Mouse (Mus musculus) megakaryocyte-erythroid progenitor cell, adult 5-6 weeks (primary cell): ENCODE measurements around the gene Scgb1b3. TPM values are rescaled to one million over a fixed set of nuclear protein-coding genes. Genes with fewer than 3 reads are reported as not detected.

Experiments used
- ATAC-seq: replicated peaks from 2 replicates; pipeline ENCODE4 v1.8.0; 2016; ENCODE audit warnings: mild to moderate bottlenecking, inconsistent platforms; ENCODE audit not compliant: severe bottlenecking, poor library complexity, low FRiP score, low TSS enrichment
- total RNA-seq, 2 experiments: library from RNA; stranded (forward) in 1 of 2; stranded (reverse) in 1 of 2; fragments of 200-1000, 215-1000 nt in 1 of 2; fragments of >200 nt in 1 of 2; fragmentation: Nextera tagmentation in 1 of 2; gene quantifications; 2 replicates each; pipeline ENCODE4 v1.2.3; 2014 to 2017

Gene Scgb1b3
- total RNA-seq (2014; fragmentation: Nextera tagmentation) (not detected in 2 replicates), total RNA-seq (2017) (not detected in 2 replicates)

DNA sequence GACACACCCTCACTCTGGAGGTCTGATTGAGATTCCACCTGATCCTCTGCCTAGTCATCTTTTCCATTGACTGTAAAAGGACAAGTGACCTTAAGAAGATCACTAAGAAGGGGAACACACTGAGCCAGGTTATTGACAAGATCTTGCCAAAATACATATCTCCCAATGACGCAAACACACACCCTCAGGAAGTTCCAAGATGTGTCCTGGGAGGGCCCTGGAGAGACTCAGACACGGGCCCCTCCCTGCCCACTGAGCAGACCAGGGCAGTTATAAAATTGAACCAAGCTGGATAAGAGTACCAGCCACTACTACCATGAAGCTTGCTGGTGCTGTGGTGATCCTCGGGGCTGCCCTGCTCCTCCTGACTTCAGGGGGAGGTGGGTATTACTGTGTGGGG is at the start of gene Scgb1b3:
Gene Scgb1b3, plus strand, starts transcription at position 301 of the 400 bp plus-strand sequence.
- no peak for ATAC-seq

DNA sequence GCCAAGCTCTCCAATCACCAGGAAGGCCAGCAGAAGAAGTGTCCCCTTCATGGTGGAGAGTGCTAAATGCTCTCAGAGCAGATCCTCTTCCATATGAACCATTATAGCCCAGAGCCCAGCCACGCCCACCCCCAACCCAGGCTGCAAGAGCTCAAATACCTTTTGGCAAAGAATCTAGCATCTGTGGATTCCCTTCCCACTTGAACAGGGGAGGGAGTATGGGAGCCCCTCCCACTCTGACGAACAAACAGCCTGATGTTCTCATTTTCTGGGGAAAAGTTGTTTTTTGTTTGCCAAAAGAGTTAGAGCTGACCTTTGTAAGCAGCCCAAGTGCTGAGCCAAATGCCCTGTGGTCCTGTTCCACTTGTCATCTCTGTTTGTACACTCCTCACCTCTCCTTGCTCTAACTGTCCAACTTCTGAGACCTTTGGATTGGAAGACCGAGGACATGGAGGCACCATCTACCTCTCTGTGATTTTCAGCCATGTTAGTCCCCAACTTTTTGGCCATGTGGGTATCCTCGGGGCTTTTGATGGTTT is 13.3 kb upstream of the Scgb1b3 start, which contains the start of gene Scgb2b3:
Gene Scgb2b3, minus strand, starts transcription at position 51 of the 539 bp plus-strand sequence.
- ATAC-seq, result no peak

Other genes with a start within 250 kb of the Scgb1b3 start
- 0.64 TPM in 1 of 2 replicates, not detected in the other for gene Scn1b, start 248.6 kb upstream of the Scgb1b3 start, total RNA-seq (2014; fragmentation: Nextera tagmentation)
- 1.4 TPM in 1 of 2 replicates, not detected in the other for gene Scn1b, start 248.6 kb upstream of the Scgb1b3 start, total RNA-seq (2017)
- 75.2 and 78.4 TPM in 2 replicates for gene Gramd1a, start 219.7 kb upstream of the Scgb1b3 start, total RNA-seq (2014; fragmentation: Nextera tagmentation)
- 19.2 and 29.6 TPM in 2 replicates for gene Gramd1a, start 219.7 kb upstream of the Scgb1b3 start, total RNA-seq (2017)
- gene Scgb2b2, start 85.1 kb upstream of the Scgb1b3 start, total RNA-seq (2014; fragmentation: Nextera tagmentation), result not detected in 2 replicates
- not detected in 2 replicates for gene Scgb2b2, start 85.1 kb upstream of the Scgb1b3 start, total RNA-seq (2017)
- not detected in 2 replicates for gene Scgb1b2, start 83.8 kb upstream of the Scgb1b3 start, total RNA-seq (2014; fragmentation: Nextera tagmentation)
- not detected in 2 replicates for gene Scgb1b2, start 83.8 kb upstream of the Scgb1b3 start, total RNA-seq (2017)
- gene Scgb2b3, start 13.5 kb upstream of the Scgb1b3 start, total RNA-seq (2014; fragmentation: Nextera tagmentation), result not detected in 2 replicates
- gene Scgb2b3, start 13.5 kb upstream of the Scgb1b3 start, total RNA-seq (2017), result not detected in 2 replicates